Mouse (Mus musculus): Measurements from ENCODE around the gene Mastl. TPM values are rescaled to one million over a fixed set of nuclear protein-coding genes. Genes with fewer than 3 reads are reported as not detected.

Gene Mastl
- polyA plus RNA-seq (2014; fragmentation: Nextera tagmentation; extraction: Ambion mirVana): 6.7 and 7.0 TPM in 2 replicates

GRCm38 (mm10) chr2:23155777-23156607 is at the start of gene Mastl, which contains the start of gene Yme1l1:
Gene Mastl, minus strand, starts transcription at chr2:23156024.
Gene Yme1l1, plus strand, starts transcription at chr2:23156369.
- WGBS: under 1% methylated on average over 61 of the region's 61 CpGs
- H3K9me3 ChIP-seq (replicated peaks; ENCODE audit: control insufficient read depth, low read length): no peaks in the 10 kb centered on the region
- peak within 1 kb of the TSS; percentile 98 for H3K27ac ChIP-seq (ENCODE audit: low read depth, low read length)
- ATAC-seq (peak; percentile 99), DNase-seq (ENCODE audit: low spot score) (peak; percentile 99)
- H3K36me3 ChIP-seq (ENCODE audit: control insufficient read depth, insufficient read depth, low read length): peaks cover under 1% of the 10 kb centered on the region; the same call in 1 of the 2 replicates
- H3K4me2 ChIP-seq (ENCODE audit: low read length): peak within 1 kb of the TSS; percentile 75
- H3K27me3 ChIP-seq (replicated peaks; ENCODE audit: control insufficient read depth, insufficient read depth, low read length): no peaks in the 10 kb centered on the region
- H3K4me3 ChIP-seq (ENCODE audit: low read depth, low read length): peak within 1 kb of the TSS; percentile 85
- peaks cover 20% of the 10 kb centered on the region for H3K4me1 ChIP-seq (ENCODE audit: control insufficient read depth, insufficient read depth, low read length)
- peak within 1 kb of the TSS; percentile 82 for H3K9ac ChIP-seq (ENCODE audit: low read length)

- DNase-seq (ENCODE audit: low spot score) (no peak), ATAC-seq (no peak)
- no peak overlapping the region for H3K27ac ChIP-seq (ENCODE audit: low read depth, low read length)
- H3K27me3 ChIP-seq (replicated peaks; ENCODE audit: control insufficient read depth, insufficient read depth, low read length): no peaks in the 10 kb centered on the region
- H3K4me1 ChIP-seq (ENCODE audit: control insufficient read depth, insufficient read depth, low read length): no peaks in the 10 kb centered on the region
- H3K4me2 ChIP-seq (ENCODE audit: low read length): no peak overlapping the region
- no peak overlapping the region for H3K4me3 ChIP-seq (ENCODE audit: low read depth, low read length)
- peaks cover 24% of the 10 kb centered on the region for H3K36me3 ChIP-seq (ENCODE audit: control insufficient read depth, insufficient read depth, low read length)
- H3K9me3 ChIP-seq (replicated peaks; ENCODE audit: control insufficient read depth, low read length): no peaks in the 10 kb centered on the region
- WGBS: 59% methylated on average over 15 of the region's 15 CpGs
- H3K9ac ChIP-seq (ENCODE audit: low read length): no peak overlapping the region
Observed at GRCm38 (mm10) chr2:23202900-23203670, 47.3 kb upstream of the Mastl start.

GRCm38 (mm10) chr2:23201034-23201433 is 45.2 kb upstream of the Mastl start:
- no peaks in the 10 kb centered on the region for H3K4me1 ChIP-seq (ENCODE audit: control insufficient read depth, insufficient read depth, low read length)
- no peak overlapping the region for H3K4me2 ChIP-seq (ENCODE audit: low read length)
- ATAC-seq (no peak), DNase-seq (ENCODE audit: low spot score) (peak; percentile 2)
- no peaks in the 10 kb centered on the region for H3K27me3 ChIP-seq (replicated peaks; ENCODE audit: control insufficient read depth, insufficient read depth, low read length)
- H3K9me3 ChIP-seq (replicated peaks; ENCODE audit: control insufficient read depth, low read length): no peaks in the 10 kb centered on the region
- no peak overlapping the region for H3K9ac ChIP-seq (ENCODE audit: low read length)
- no peak overlapping the region for H3K27ac ChIP-seq (ENCODE audit: low read depth, low read length)
- H3K36me3 ChIP-seq (ENCODE audit: control insufficient read depth, insufficient read depth, low read length): peaks cover 31% of the 10 kb centered on the region
- no peak overlapping the region for H3K4me3 ChIP-seq (ENCODE audit: low read depth, low read length)
- 93% methylated on average over 1 of the region's 1 CpGs for WGBS

GRCm38 (mm10) chr2:23194366-23194765 is 38.5 kb upstream of the Mastl start:
- no peaks in the 10 kb centered on the region for H3K27me3 ChIP-seq (replicated peaks; ENCODE audit: control insufficient read depth, insufficient read depth, low read length)
- peaks cover 64% of the 10 kb centered on the region for H3K36me3 ChIP-seq (ENCODE audit: control insufficient read depth, insufficient read depth, low read length)
- H3K4me2 ChIP-seq (ENCODE audit: low read length): no peak overlapping the region
- WGBS: 78% methylated on average over 1 of the region's 1 CpGs
- H3K9ac ChIP-seq (ENCODE audit: low read length): no peak overlapping the region
- H3K4me3 ChIP-seq (ENCODE audit: low read depth, low read length): no peak overlapping the region
- H3K27ac ChIP-seq (ENCODE audit: low read depth, low read length): no peak overlapping the region
- ATAC-seq: no peak
- no peak for DNase-seq (ENCODE audit: low spot score)
- no peaks in the 10 kb centered on the region for H3K9me3 ChIP-seq (replicated peaks; ENCODE audit: control insufficient read depth, low read length)
- no peaks in the 10 kb centered on the region for H3K4me1 ChIP-seq (ENCODE audit: control insufficient read depth, insufficient read depth, low read length)

GRCm38 (mm10) chr2:23172305-23172704 is 16.5 kb upstream of the Mastl start:
- WGBS: 89% methylated on average over 3 of the region's 3 CpGs
- H3K27ac ChIP-seq (ENCODE audit: low read depth, low read length): no peak overlapping the region
- H3K27me3 ChIP-seq (replicated peaks; ENCODE audit: control insufficient read depth, insufficient read depth, low read length): no peaks in the 10 kb centered on the region
- no peak for ATAC-seq
- DNase-seq (ENCODE audit: low spot score): no peak
- no peaks in the 10 kb centered on the region for H3K4me1 ChIP-seq (ENCODE audit: control insufficient read depth, insufficient read depth, low read length)
- no peak overlapping the region for H3K4me3 ChIP-seq (ENCODE audit: low read depth, low read length)
- H3K9ac ChIP-seq (ENCODE audit: low read length): no peak overlapping the region
- no peak overlapping the region for H3K4me2 ChIP-seq (ENCODE audit: low read length)
- H3K36me3 ChIP-seq (ENCODE audit: control insufficient read depth, insufficient read depth, low read length): peaks cover 71% of the 10 kb centered on the region
- no peaks in the 10 kb centered on the region for H3K9me3 ChIP-seq (replicated peaks; ENCODE audit: control insufficient read depth, low read length)

GRCm38 (mm10) chr2:23156608-23157081 is 821 bp upstream of the Mastl start:
- H3K36me3 ChIP-seq (ENCODE audit: control insufficient read depth, insufficient read depth, low read length): peaks cover 2% of the 10 kb centered on the region; the same call in 1 of the 2 replicates
- 1% methylated on average over 17 of the region's 17 CpGs for WGBS
- ATAC-seq: peak; percentile 24
- peak overlapping the region; percentile 75 for H3K4me2 ChIP-seq (ENCODE audit: low read length)
- DNase-seq (ENCODE audit: low spot score): no peak
- H3K9me3 ChIP-seq (replicated peaks; ENCODE audit: control insufficient read depth, low read length): no peaks in the 10 kb centered on the region
- peak overlapping the region; percentile 98 for H3K27ac ChIP-seq (ENCODE audit: low read depth, low read length)
- no peaks in the 10 kb centered on the region for H3K27me3 ChIP-seq (replicated peaks; ENCODE audit: control insufficient read depth, insufficient read depth, low read length)
- H3K4me1 ChIP-seq (ENCODE audit: control insufficient read depth, insufficient read depth, low read length): peaks cover 20% of the 10 kb centered on the region
- peak overlapping the region; percentile 85 for H3K4me3 ChIP-seq (ENCODE audit: low read depth, low read length)
- H3K9ac ChIP-seq (ENCODE audit: low read length): peak overlapping the region; percentile 82

GRCm38 (mm10) chr2:23155199-23155621 is 614 bp downstream of the Mastl start:
- Histone ChIP-seq H3K9ac (ENCODE audit: low read length) (peak overlapping the region; percentile 63), H3K4me3 (ENCODE audit: low read depth, low read length) (peak overlapping the region; percentile 85), H3K4me1 (ENCODE audit: control insufficient read depth, insufficient read depth, low read length) (peaks cover 20% of the 10 kb centered on the region), H3K36me3 (ENCODE audit: control insufficient read depth, insufficient read depth, low read length) (peaks cover 3% of the 10 kb centered on the region; the same call in 1 of the 2 replicates), H3K9me3 (replicated peaks; ENCODE audit: control insufficient read depth, low read length) (no peaks in the 10 kb centered on the region), H3K4me2 (ENCODE audit: low read length) (peak overlapping the region; percentile 75), H3K27me3 (replicated peaks; ENCODE audit: control insufficient read depth, insufficient read depth, low read length) (no peaks in the 10 kb centered on the region), H3K27ac (ENCODE audit: low read depth, low read length) (peak overlapping the region; percentile 98; the same call in 1 of the 2 replicates)
- peak; percentile 2; the same call in 1 of the 2 replicates for ATAC-seq
- peak; percentile 2 for DNase-seq (ENCODE audit: low spot score)
- WGBS: 7% methylated on average over 5 of the region's 5 CpGs

GRCm38 (mm10) chr2:23119573-23119972 is 36.3 kb downstream of the Mastl start:
- Histone ChIP-seq H3K27ac (ENCODE audit: low read depth, low read length) (no peak overlapping the region), H3K9me3 (replicated peaks; ENCODE audit: control insufficient read depth, low read length) (no peaks in the 10 kb centered on the region), H3K4me3 (ENCODE audit: low read depth, low read length) (no peak overlapping the region), H3K27me3 (replicated peaks; ENCODE audit: control insufficient read depth, insufficient read depth, low read length) (no peaks in the 10 kb centered on the region), H3K4me2 (ENCODE audit: low read length) (no peak overlapping the region), H3K4me1 (ENCODE audit: control insufficient read depth, insufficient read depth, low read length) (no peaks in the 10 kb centered on the region), H3K9ac (ENCODE audit: low read length) (no peak overlapping the region), H3K36me3 (ENCODE audit: control insufficient read depth, insufficient read depth, low read length) (0 out of 2 replicates have a peak, but pooled peaks cover 19% of the 10 kb centered on the region)
- ATAC-seq (no peak), DNase-seq (ENCODE audit: low spot score) (no peak)
